Mouse (Mus musculus): ENCODE results near the gene Ugdh. TPM values are rescaled to one million over a fixed set of nuclear protein-coding genes. Genes with fewer than 3 reads are reported as not detected.
A peak's percentile ranks its signal among the peaks of the same experiment; 100 is the strongest.
"Not testable (repeated sequence)": the region's sequence is repeated elsewhere in the genome, so short reads cannot be mapped to it uniquely, and the experiment has no call there.

The Ugdh gene
- total RNA-seq (2018; cell fraction: chromatin; rRNA removed): 100 to 1,000 TPM in 1 of 26 experiments, 10 to 100 TPM in 25; 13.0 to 153 (median 34.1) TPM
- total RNA-seq (2018; cell fraction: cytosol; rRNA removed): 10 to 100 TPM; 35.3 to 60.4 (median 42.7) TPM
- total RNA-seq (2018; cell fraction: nucleus; rRNA removed): 100 to 1,000 TPM in 1 of 26 experiments, 10 to 100 TPM in 25; 17.4 to 114 (median 34.7) TPM
- 29.7 to 103 TPM (median 53.7 TPM) in 3 replicates for polyA plus RNA-seq (2018)

- Histone ChIP-seq H3K27ac (peak within 1 kb of the TSS; percentile 74), H3K79me2 (ENCODE audit: inconsistent target) (peaks cover 43% of the 10 kb centered on the region), H3K36me3 (ENCODE audit: inconsistent target) (no peaks in the 10 kb centered on the region), H3K4me3 (ENCODE audit: inconsistent target) (peak within 1 kb of the TSS; percentile 80)
- WGBS (ENCODE audit: missing documents): 0% methylated on average over 44 of the region's 51 CpGs
These were observed at the start of gene Ugdh for GRCm38 (mm10) chr5:65435806-65436561. Ugdh (minus strand) TSS chr5:65435949.

DNA sequence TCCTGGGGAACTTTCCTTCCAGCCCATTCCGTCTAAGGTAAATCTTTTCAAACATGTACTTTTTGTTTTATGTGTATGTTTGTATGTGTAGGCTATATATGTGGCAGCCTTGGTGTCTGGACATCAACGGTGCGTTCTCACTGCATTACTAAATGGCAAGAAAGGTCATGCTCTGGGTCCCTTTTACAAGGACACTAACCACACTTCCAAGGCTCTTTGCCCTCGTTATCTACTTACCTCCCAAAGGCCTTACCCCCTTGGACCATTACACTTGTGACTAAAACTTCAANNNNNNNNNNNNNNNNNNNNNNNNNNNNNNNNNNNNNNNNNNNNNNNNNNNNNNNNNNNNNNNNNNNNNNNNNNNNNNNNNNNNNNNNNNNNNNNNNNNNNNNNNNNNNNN, 47.2 kb upstream of the Ugdh start:
- H3K4me3 ChIP-seq (ENCODE audit: inconsistent target): no peak overlapping the region
- WGBS (ENCODE audit: missing documents): 92% methylated on average over 4 of the region's 4 CpGs

DNA sequence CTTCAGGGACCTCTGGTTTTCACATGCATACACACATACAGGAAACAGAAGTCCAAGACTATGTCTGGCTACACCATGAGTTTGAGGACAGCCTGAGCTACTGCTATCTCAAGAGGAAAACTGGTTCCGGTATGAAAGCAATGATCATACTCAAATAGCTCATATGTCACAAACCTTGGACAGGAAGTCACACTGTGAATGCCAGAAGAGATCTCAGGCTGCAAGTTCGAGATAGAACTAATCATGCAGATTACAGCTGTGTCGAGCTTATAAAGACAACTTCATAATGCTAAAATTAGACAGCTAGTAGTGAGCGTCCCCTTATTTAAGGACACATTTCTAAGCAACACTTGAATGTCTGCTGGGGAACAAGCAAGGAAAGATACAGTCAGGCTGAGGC, 44.8 kb upstream of the Ugdh start:
- WGBS (ENCODE audit: missing documents): 29% methylated on average over 4 of the region's 4 CpGs
- no peaks in the 10 kb centered on the region for H3K36me3 ChIP-seq (ENCODE audit: inconsistent target)
- H3K27ac ChIP-seq: no peak overlapping the region
- H3K4me3 ChIP-seq (ENCODE audit: inconsistent target): no peak overlapping the region
- H3K79me2 ChIP-seq (ENCODE audit: inconsistent target): peaks cover 83% of the 10 kb centered on the region

More for the DNA sequence above, 47.2 kb upstream of the Ugdh start:
- Histone ChIP-seq H3K27ac (no peak overlapping the region), H3K36me3 (ENCODE audit: inconsistent target) (no peaks in the 10 kb centered on the region), H3K79me2 (ENCODE audit: inconsistent target) (peaks cover 92% of the 10 kb centered on the region)

GRCm38 (mm10) chr5:65479681-65480445, 44.1 kb upstream of the Ugdh start:
- Histone ChIP-seq H3K36me3 (ENCODE audit: inconsistent target) (no peaks in the 10 kb centered on the region), H3K79me2 (ENCODE audit: inconsistent target) (peaks cover 79% of the 10 kb centered on the region), H3K4me3 (ENCODE audit: inconsistent target) (no peak overlapping the region), H3K27ac (no peak overlapping the region)
- 87% methylated on average over 9 of the region's 9 CpGs for WGBS (ENCODE audit: missing documents)

DNA sequence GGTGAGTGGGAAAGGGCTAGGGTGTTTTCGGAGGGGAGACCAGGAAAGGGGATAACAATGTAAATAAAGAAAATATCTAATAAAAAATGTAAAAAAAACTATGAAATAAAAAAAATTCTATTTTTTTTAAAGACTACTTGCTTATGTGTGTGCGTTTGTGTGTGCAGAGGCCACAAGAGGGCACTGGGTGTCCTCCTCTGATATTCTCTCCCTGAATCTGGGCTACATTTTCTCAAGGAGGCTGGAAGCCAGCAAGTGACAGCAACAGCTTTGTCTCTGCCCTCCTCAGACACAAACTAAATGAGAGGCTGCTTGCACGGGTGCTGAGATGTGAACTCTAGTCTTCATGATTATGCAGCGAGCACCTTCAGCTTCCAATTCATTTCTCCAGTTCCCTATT, 42.5 kb upstream of the Ugdh start:
- H3K27ac ChIP-seq: no peak overlapping the region
- 75% methylated on average over 4 of the region's 4 CpGs for WGBS (ENCODE audit: missing documents)
- H3K36me3 ChIP-seq (ENCODE audit: inconsistent target): no peaks in the 10 kb centered on the region
- H3K4me3 ChIP-seq (ENCODE audit: inconsistent target): no peak overlapping the region
- peaks cover 78% of the 10 kb centered on the region; the same call in 1 of the 2 replicates for H3K79me2 ChIP-seq (ENCODE audit: inconsistent target)

DNA sequence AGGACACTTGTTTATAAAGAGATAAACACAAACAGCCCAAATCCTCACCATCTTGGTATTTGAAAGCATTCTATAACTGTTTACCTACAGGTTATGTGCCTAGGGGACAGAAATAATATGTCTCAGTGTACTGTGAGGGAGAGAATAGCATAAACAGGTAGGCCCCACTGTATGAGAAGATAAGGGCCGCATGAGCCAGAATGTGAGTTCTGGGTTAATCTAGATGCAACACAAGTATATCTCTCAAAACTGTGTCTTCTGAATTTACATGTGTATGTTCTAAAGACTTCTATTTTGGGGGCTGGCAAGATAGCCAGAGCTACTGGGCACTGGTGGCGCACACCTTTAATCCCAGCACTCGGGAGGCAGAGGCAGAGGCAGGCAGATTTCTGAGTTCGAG, 41.0 kb upstream of the Ugdh start:
- H3K79me2 ChIP-seq (ENCODE audit: inconsistent target): peaks cover 78% of the 10 kb centered on the region; the same call in 1 of the 2 replicates
- H3K36me3 ChIP-seq (ENCODE audit: inconsistent target); H3K4me3 ChIP-seq (ENCODE audit: inconsistent target): not testable (repeated sequence)
- peak overlapping the region; percentile 71 for H3K27ac ChIP-seq
- WGBS (ENCODE audit: missing documents): 95% methylated on average over 3 of the region's 4 CpGs

DNA sequence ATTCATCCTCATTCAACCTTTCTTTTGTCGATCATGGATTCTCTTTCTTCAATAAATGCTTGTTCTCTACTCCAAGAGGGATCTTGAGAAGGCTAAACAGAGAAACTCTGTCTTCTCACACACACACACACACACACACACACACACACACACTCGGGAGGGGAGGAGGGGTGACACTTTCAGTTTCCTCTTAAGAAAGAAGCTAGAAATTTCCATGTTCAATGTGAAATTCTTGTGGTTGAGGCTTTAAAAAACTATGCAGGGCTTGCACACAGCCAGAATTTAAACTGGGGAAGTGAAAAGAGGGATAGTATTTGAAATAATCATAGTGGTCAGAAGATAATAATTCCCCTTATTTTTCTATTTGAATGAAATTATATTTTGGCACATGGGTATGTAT, 40.1 kb upstream of the Ugdh start:
- H3K36me3 ChIP-seq (ENCODE audit: inconsistent target): no peaks in the 10 kb centered on the region
- 40% methylated on average over 1 of the region's 2 CpGs for whole genome bisulfite sequencing (ENCODE audit: missing documents)
- no peak overlapping the region for H3K4me3 ChIP-seq (ENCODE audit: inconsistent target)
- H3K79me2 ChIP-seq (ENCODE audit: inconsistent target): peaks cover 78% of the 10 kb centered on the region; the same call in 1 of the 2 replicates
- peak overlapping the region; percentile 71 for H3K27ac ChIP-seq

DNA sequence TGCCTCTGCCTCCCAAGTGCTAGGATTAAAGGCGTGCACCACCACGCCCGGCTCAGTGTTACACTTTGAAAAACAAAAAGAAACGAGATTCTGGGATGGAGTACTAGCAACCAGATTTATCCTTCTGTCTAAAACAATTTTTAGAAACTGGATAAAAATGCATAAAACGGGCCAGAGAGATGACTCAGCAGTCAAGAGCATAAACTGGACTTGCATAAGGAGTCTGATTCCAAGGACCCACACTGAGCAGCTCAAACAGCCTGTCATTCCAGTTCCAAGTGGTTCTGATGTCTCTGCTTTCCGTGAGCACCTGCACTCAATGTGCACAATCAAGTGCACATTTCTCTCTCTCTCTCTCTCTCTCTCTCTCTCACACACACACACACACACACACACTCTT, 34.0 kb upstream of the Ugdh start:
- Histone ChIP-seq H3K4me3 (ENCODE audit: inconsistent target) (no peak overlapping the region), H3K27ac (no peak overlapping the region), H3K36me3 (ENCODE audit: inconsistent target) (peaks cover 35% of the 10 kb centered on the region), H3K79me2 (ENCODE audit: inconsistent target) (peaks cover 50% of the 10 kb centered on the region; the same call in 1 of the 2 replicates)
- 97% methylated on average over 6 of the region's 6 CpGs for WGBS (ENCODE audit: missing documents)

GRCm38 (mm10) chr5:65466911-65467310, 31.2 kb upstream of the Ugdh start:
- Histone ChIP-seq H3K4me3 (ENCODE audit: inconsistent target) (no peak overlapping the region), H3K27ac (no peak overlapping the region), H3K79me2 (ENCODE audit: inconsistent target) (peaks cover 22% of the 10 kb centered on the region; the same call in 1 of the 2 replicates), H3K36me3 (ENCODE audit: inconsistent target) (peaks cover 41% of the 10 kb centered on the region)
- WGBS (ENCODE audit: missing documents): 96% methylated on average over 3 of the region's 3 CpGs

GRCm38 (mm10) chr5:65460361-65460760, 24.6 kb upstream of the Ugdh start:
- Histone ChIP-seq H3K79me2 (ENCODE audit: inconsistent target) (no peaks in the 10 kb centered on the region; the same call in 1 of the 2 replicates), H3K4me3 (ENCODE audit: inconsistent target) (no peak overlapping the region), H3K27ac (no peak overlapping the region), H3K36me3 (ENCODE audit: inconsistent target) (peaks cover 18% of the 10 kb centered on the region; the same call in 1 of the 2 replicates)
- whole genome bisulfite sequencing (ENCODE audit: missing documents): 96% methylated on average over 14 of the region's 14 CpGs

- H3K4me3 ChIP-seq (ENCODE audit: inconsistent target): no peak overlapping the region
- no peaks in the 10 kb centered on the region; the same call in 1 of the 2 replicates for H3K79me2 ChIP-seq (ENCODE audit: inconsistent target)
- 93% methylated on average over 2 of the region's 3 CpGs for WGBS (ENCODE audit: missing documents)
- no peak overlapping the region for H3K27ac ChIP-seq
- H3K36me3 ChIP-seq (ENCODE audit: inconsistent target): peaks cover 11% of the 10 kb centered on the region; the same call in 1 of the 2 replicates
These were observed 23.7 kb upstream of the Ugdh start for GRCm38 (mm10) chr5:65459454-65459853.

GRCm38 (mm10) chr5:65457846-65458245, 22.1 kb upstream of the Ugdh start:
- Histone ChIP-seq H3K36me3 (ENCODE audit: inconsistent target) (peaks cover 21% of the 10 kb centered on the region; the same call in 1 of the 2 replicates), H3K27ac (peak overlapping the region; percentile 80)

DNA sequence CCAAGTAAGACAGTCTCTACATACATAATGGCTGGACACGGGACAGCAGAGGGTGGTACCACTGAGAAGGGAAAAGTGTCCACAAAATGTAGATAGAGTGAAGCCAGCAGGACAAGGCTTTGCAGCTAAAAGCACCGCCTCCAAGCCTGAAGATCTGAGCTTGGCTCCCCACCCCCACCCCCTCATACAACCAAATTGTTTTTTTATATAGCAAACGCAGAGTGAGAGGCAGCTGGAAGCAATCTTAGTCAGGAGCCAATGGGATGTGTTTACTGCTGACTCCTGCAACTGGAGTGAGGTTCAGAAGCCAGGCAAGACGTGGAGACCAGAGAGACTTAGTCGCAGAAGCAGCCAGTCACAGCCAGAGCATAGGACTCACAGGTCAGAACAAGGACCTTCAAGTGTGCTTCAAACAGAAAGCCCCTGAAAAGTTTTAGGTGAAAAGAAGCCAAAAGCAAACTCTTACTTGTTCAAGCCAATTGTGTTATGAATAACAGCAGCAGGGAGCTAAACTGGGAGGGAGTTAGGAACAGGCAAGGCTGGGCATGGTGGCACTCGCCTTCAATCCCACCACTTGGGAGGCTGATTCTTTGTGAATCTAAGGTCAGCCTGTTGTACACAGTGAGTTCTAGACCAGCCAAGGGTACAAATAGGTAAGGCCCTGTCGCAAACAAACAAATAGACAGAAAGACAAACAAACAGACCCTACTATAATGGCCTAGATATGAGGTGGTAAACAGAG, 21.5 kb upstream of the Ugdh start:
- peak overlapping the region; percentile 80 for H3K27ac ChIP-seq
- H3K79me2 ChIP-seq (ENCODE audit: inconsistent target): no peaks in the 10 kb centered on the region
- WGBS (ENCODE audit: missing documents): 100% methylated on average over 7 of the region's 7 CpGs
- H3K4me3 ChIP-seq (ENCODE audit: inconsistent target): no peak overlapping the region
- H3K36me3 ChIP-seq (ENCODE audit: inconsistent target): peaks cover 24% of the 10 kb centered on the region; the same call in 1 of the 2 replicates

More at GRCm38 (mm10) chr5:65457846-65458245, 22.1 kb upstream of the Ugdh start:
- H3K4me3 ChIP-seq (ENCODE audit: inconsistent target): no peak overlapping the region
- whole genome bisulfite sequencing (ENCODE audit: missing documents): 78% methylated on average over 5 of the region's 5 CpGs
- H3K79me2 ChIP-seq (ENCODE audit: inconsistent target): no peaks in the 10 kb centered on the region

DNA sequence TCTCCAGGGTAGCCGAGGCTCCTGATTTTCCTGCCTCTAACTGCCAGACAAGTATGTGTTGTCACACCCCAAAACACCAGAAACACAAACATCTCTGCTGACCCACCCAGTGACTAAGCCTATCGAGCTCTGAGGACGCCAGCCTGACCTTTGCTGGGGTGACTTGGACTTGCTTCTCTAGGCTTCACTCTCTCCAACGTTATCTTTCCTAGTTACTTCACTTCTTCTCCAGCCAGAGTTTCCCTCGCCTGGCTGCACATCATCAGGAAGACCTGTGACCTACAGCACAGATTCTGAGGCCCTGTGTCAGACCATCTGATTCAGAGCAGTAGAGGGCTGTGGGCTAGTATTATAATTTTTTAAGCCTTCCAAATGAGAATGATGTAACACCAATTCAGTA, 19.0 kb upstream of the Ugdh start:
- Histone ChIP-seq H3K27ac (no peak overlapping the region), H3K4me3 (ENCODE audit: inconsistent target) (no peak overlapping the region), H3K79me2 (ENCODE audit: inconsistent target) (no peaks in the 10 kb centered on the region), H3K36me3 (ENCODE audit: inconsistent target) (peaks cover 29% of the 10 kb centered on the region)
- WGBS (ENCODE audit: missing documents): 91% methylated on average over 5 of the region's 5 CpGs
